Mouse (Mus musculus): ENCODE measurements around the gene Cfap126.
A peak's percentile ranks its signal among the peaks of the same experiment; 100 is the strongest.
"Not testable (repeated sequence)": the region's sequence is repeated elsewhere in the genome, so short reads cannot be mapped to it uniquely, and the experiment has no call there.

Cfap126 gene

GRCm38 (mm10) chr1:171129251-171129650 is 15.5 kb downstream of the Cfap126 start:
- no peak for DNase-seq (ENCODE audit: low read depth)

- DNase-seq (ENCODE audit: low read depth) = no peak
Measured at GRCm38 (mm10) chr1:171130971-171131370, 17.3 kb downstream of the Cfap126 start.

- DNase-seq (ENCODE audit: low read depth) = no peak
Measured at GRCm38 (mm10) chr1:171135600-171135999, 21.9 kb downstream of the Cfap126 start.

- DNase-seq (ENCODE audit: low read depth) = not testable (repeated sequence)
Measured at GRCm38 (mm10) chr1:171137486-171138155, 23.9 kb downstream of the Cfap126 start.

GRCm38 (mm10) chr1:171142981-171143380 is 29.3 kb downstream of the Cfap126 start:
- DNase-seq (ENCODE audit: low read depth) = not testable (repeated sequence)

GRCm38 (mm10) chr1:171149974-171150760 is 36.4 kb downstream of the Cfap126 start, which contains the start of the genes Sdhc and Mpz:
TSS of gene Sdhc (minus strand) at chr1:171150603.
TSS of gene Mpz (plus strand) at chr1:171150711.
- peak; percentile 98 for DNase-seq (ENCODE audit: low read depth)

GRCm38 (mm10) chr1:171150838-171151391 is 37.2 kb downstream of the Cfap126 start:
- DNase-seq (ENCODE audit: low read depth) = no peak

GRCm38 (mm10) chr1:171151966-171152365 is 38.2 kb downstream of the Cfap126 start:
- no peak for DNase-seq (ENCODE audit: low read depth)

- DNase-seq (ENCODE audit: low read depth) = no peak
Measured at GRCm38 (mm10) chr1:171156644-171157043, 42.9 kb downstream of the Cfap126 start.

- no peak for DNase-seq (ENCODE audit: low read depth)
Measured at GRCm38 (mm10) chr1:171157965-171158364, 44.2 kb downstream of the Cfap126 start.

- no peak for DNase-seq (ENCODE audit: low read depth)
Measured at GRCm38 (mm10) chr1:171159485-171159975, 45.8 kb downstream of the Cfap126 start.

GRCm38 (mm10) chr1:171162526-171162925 is 48.8 kb downstream of the Cfap126 start:
- DNase-seq (ENCODE audit: low read depth) = no peak

- DNase-seq (ENCODE audit: low read depth) = no peak
Measured at GRCm38 (mm10) chr1:171164258-171164657, 50.5 kb downstream of the Cfap126 start.

GRCm38 (mm10) chr1:171165629-171166345 is 52.1 kb downstream of the Cfap126 start:
- DNase-seq (ENCODE audit: low read depth) = no peak

GRCm38 (mm10) chr1:171168906-171169305 is 55.2 kb downstream of the Cfap126 start:
- no peak for DNase-seq (ENCODE audit: low read depth)

GRCm38 (mm10) chr1:171169913-171170312 is 56.2 kb downstream of the Cfap126 start:
- no peak for DNase-seq (ENCODE audit: low read depth)

- DNase-seq (ENCODE audit: low read depth) = no peak
Measured at GRCm38 (mm10) chr1:171171138-171171537, 57.4 kb downstream of the Cfap126 start.

- DNase-seq (ENCODE audit: low read depth) = no peak
Measured at GRCm38 (mm10) chr1:171172779-171173178, 59.1 kb downstream of the Cfap126 start.

Data from naive thymus-derived CD4-positive, alpha-beta T cell, adult 2 months (primary cell).